Mouse (Mus musculus) left cerebral cortex, adult 11 months (tissue): ENCODE data around the gene Rbfox2.

Experiments used
- DNase-seq: peaks from one replicate; pipeline ENCODE4 v3.0.0; 2022; ENCODE audit warnings: low spot score

The Rbfox2 gene

DNA sequence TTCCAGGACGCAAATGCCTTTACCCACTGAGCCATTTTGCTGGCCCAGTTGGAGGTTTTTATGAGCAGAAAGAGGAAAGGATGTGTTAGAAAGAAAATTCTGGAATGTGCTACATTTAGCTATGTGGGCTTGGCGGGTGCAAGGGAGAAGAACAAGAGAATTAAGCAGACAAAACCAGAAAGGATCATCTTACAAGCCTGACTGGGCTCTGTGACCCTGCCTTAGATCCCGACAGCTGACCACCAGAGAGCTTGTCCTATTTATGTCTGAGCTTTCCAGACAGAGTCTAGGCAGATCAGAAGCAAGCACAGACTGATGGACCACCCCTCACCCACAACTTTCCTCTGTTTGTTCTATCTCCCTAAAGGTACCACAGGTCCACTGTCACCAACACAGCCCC lies 275.5 kb downstream of the Rbfox2 start:
- DNase-seq, result no peak

DNA sequence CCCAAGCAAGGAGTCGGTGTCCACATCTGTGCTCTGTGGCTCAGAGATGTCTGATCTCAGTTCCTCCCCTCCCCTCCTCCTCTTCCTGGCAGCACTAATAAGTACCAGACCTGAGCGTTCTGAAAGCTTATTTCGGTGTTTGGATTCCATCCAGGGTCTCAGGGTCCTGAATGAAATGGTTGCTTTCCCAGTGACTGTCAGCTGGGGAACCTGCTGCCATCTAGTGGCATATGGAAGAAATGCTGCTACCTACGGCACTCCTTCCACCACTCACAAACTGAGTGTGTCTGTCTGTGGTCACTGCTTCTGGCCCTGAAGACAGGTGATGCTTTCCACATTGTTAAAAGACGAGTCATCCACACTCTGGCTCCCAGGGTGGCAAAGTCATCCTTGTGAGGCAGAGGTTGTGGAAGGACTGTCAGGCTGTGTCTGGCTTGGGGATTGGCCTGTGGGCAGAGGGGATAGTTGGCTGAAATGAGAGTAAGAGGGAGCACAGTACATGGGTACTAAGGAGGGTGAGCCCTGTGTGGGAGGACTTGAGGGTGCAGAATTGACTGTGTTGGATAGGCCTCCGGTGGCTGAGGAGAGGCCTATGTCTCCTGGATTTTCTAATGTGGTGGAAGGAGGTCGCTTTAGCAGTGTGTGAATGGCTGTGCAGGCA lies 277.3 kb downstream of the Rbfox2 start:
- no peak for DNase-seq
